Mouse (Mus musculus) heart, embryonic 14.5 days (tissue): ENCODE measurements around the gene Cdk5r2. TPM values are rescaled to one million over a fixed set of nuclear protein-coding genes. Genes with fewer than 3 reads are reported as not detected.

ENCODE experiments used
- ATAC-seq: fragments of 200-750 bp; cut with Nextera tagmentation; 2 replicates; pipeline ENCODE4 v1.8.0; 2017; ENCODE audit warnings: low read depth, moderate TSS enrichment; ENCODE audit not compliant: insufficient number of reproducible peaks, insufficient read depth, low FRiP score
- H3K27ac ChIP-seq, 2 experiments: fragments of 200-500 bp in 1 of 2; fragments of 300-500 bp in 1 of 2; sonication (generic) in 1 of 2; replicated peaks in 1 of 2; 2 replicates each; pipeline ENCODE4 v1.5.1; 2012 to 2014; ENCODE audit warnings: low read depth in 2 of 2, low read length in 2 of 2, control low read depth in 1 of 2, mild to moderate bottlenecking in 1 of 2, mixed read lengths in 1 of 2; ENCODE audit not compliant: control insufficient read depth in 1 of 2, insufficient read depth in 1 of 2
- H3K27me3 ChIP-seq: fragments of 300-500 bp; sonication (generic); 2 replicates; pipeline ENCODE4 v1.6.1; 2014; ENCODE audit warnings: mild to moderate bottlenecking, low read length, control low read depth; ENCODE audit not compliant: control insufficient read depth, insufficient read depth
- H3K36me3 ChIP-seq: fragments of 300-500 bp; sonication (generic); 2 replicates; pipeline ENCODE4 v1.6.1; 2014; ENCODE audit warnings: mild to moderate bottlenecking, control low read depth, low read length, mixed read lengths; ENCODE audit not compliant: control insufficient read depth, insufficient read depth
- H3K4me1 ChIP-seq, 2 experiments: fragments of 200-500 bp in 1 of 2; fragments of 300-500 bp in 1 of 2; sonication (generic) in 1 of 2; 2 replicates each; pipeline ENCODE4 v1.6.1; 2012 to 2014; ENCODE audit warnings: low read length in 2 of 2, control low read depth in 1 of 2, mixed read lengths in 1 of 2; ENCODE audit not compliant: control insufficient read depth in 2 of 2, insufficient read depth in 2 of 2
- H3K4me2 ChIP-seq: fragments of 300-500 bp; sonication (generic); 2 replicates; pipeline ENCODE4 v1.6.1; 2014; ENCODE audit warnings: mild to moderate bottlenecking, low read length
- H3K4me3 ChIP-seq, 2 experiments: fragments of 200-500 bp in 1 of 2; fragments of 300-500 bp in 1 of 2; sonication (generic) in 1 of 2; 2 replicates each; pipeline ENCODE4 v1.5.1; 2012 to 2014; ENCODE audit warnings: low read length in 2 of 2, mild to moderate bottlenecking in 2 of 2, control low read depth in 1 of 2, low read depth in 1 of 2, moderate library complexity in 1 of 2; ENCODE audit not compliant: control insufficient read depth in 1 of 2, insufficient read depth in 1 of 2
- H3K9ac ChIP-seq: fragments of 300-500 bp; sonication (generic); 2 replicates; pipeline ENCODE4 v1.6.1; 2014; ENCODE audit warnings: mild to moderate bottlenecking, low read length
- H3K9me3 ChIP-seq: fragments of 300-500 bp; sonication (generic); 2 replicates; pipeline ENCODE4 v1.6.1; 2016; ENCODE audit warnings: low read length, control low read depth; ENCODE audit not compliant: control insufficient read depth
- WGBS: fragments of 180-500 bp; shearing (Covaris S2); extraction: QIAGEN DNeasy Blood & Tissue Kit; methylation state at CpG from one replicate; pipeline ENCODE4 v1.1.7; 2014; 5-methylcytosine and 5-hydroxymethylcytosine counted together
- polyA plus RNA-seq: library from polyadenylated mRNA; unstranded; fragments of >200 nt; fragmentation: Nextera tagmentation; extraction: Ambion mirVana; gene quantifications from 2 replicates; pipeline ENCODE4 v1.2.1, GENCODE M21; 2014

The Cdk5r2 gene
- polyA plus RNA-seq, 1 experiment from 2014 or later, result 0.11 TPM

GRCm38 (mm10) chr1:74894966-74895365 is 40.2 kb downstream of the Cdk5r2 start:
- H3K4me1 ChIP-seq, result peaks cover 3 to 4% of the 10 kb centered on the region in 2 experiments; a peak in 2 of 4 replicates
- no peak overlapping the region for H3K9ac ChIP-seq
- ATAC-seq, result no peak
- peaks cover 99% of the 10 kb centered on the region for H3K27me3 ChIP-seq
- H3K27ac ChIP-seq, result no peak overlapping the region
- H3K9me3 ChIP-seq, result no peaks in the 10 kb centered on the region
- 14% methylated on average over 4 of the region's 4 CpGs for WGBS
- no peak overlapping the region for H3K4me3 ChIP-seq
- no peak overlapping the region for H3K4me2 ChIP-seq
- H3K36me3 ChIP-seq, result no peaks in the 10 kb centered on the region

- ATAC-seq, result no peak
- Histone ChIP-seq H3K4me2 (no peak overlapping the region), H3K4me1 (peaks cover 5 to 12% of the 10 kb centered on the region in 2 experiments; a peak in 2 of 4 replicates), H3K36me3 (no peaks in the 10 kb centered on the region), H3K27ac (no peak overlapping the region), H3K9ac (no peak overlapping the region), H3K9me3 (no peaks in the 10 kb centered on the region), H3K4me3 (no peak overlapping the region), H3K27me3 (peaks cover 99% of the 10 kb centered on the region)
- 2% methylated on average over 7 of the region's 7 CpGs for WGBS
Observed at GRCm38 (mm10) chr1:74897976-74898375, 43.2 kb downstream of the Cdk5r2 start.

GRCm38 (mm10) chr1:74898656-74899431 is 44.1 kb downstream of the Cdk5r2 start:
- Histone ChIP-seq H3K9ac (no peak overlapping the region), H3K4me2 (no peak overlapping the region), H3K27me3 (peaks cover 99% of the 10 kb centered on the region), H3K36me3 (no peaks in the 10 kb centered on the region), H3K9me3 (no peaks in the 10 kb centered on the region), H3K4me1 (peaks cover 2 to 12% of the 10 kb centered on the region in 2 experiments; a peak in 2 of 4 replicates), H3K4me3 (no peak overlapping the region), H3K27ac (no peak overlapping the region)
- WGBS, result 5% methylated on average over 7 of the region's 10 CpGs
- ATAC-seq, result no peak

GRCm38 (mm10) chr1:74900341-74901285 is 45.9 kb downstream of the Cdk5r2 start:
- H3K4me3 ChIP-seq, result peak overlapping the region; percentile 14 to 34
- peaks cover 98% of the 10 kb centered on the region for H3K27me3 ChIP-seq
- peak overlapping the region; percentile 63 for H3K4me2 ChIP-seq
- H3K36me3 ChIP-seq, result no peaks in the 10 kb centered on the region
- H3K9me3 ChIP-seq, result no peaks in the 10 kb centered on the region
- ATAC-seq, result no peak
- under 1% methylated on average over 55 of the region's 66 CpGs for WGBS
- no peak overlapping the region for H3K27ac ChIP-seq
- H3K4me1 ChIP-seq, result peaks cover 2 to 12% of the 10 kb centered on the region in 2 experiments; a peak in 2 of 4 replicates
- H3K9ac ChIP-seq, result no peak overlapping the region

GRCm38 (mm10) chr1:74901686-74902085 is 47.0 kb downstream of the Cdk5r2 start:
- Histone ChIP-seq H3K27ac (no peak overlapping the region), H3K9ac (no peak overlapping the region), H3K4me1 (peaks cover 2 to 12% of the 10 kb centered on the region in 2 experiments; a peak in 2 of 4 replicates), H3K27me3 (peaks cover 93% of the 10 kb centered on the region), H3K36me3 (no peaks in the 10 kb centered on the region), H3K9me3 (no peaks in the 10 kb centered on the region), H3K4me2 (no peak overlapping the region), H3K4me3 (no peak overlapping the region)
- 3% methylated on average over 3 of the region's 3 CpGs for WGBS
- ATAC-seq, result no peak

GRCm38 (mm10) chr1:74902191-74902590 is 47.5 kb downstream of the Cdk5r2 start:
- Histone ChIP-seq H3K9ac (no peak overlapping the region), H3K9me3 (no peaks in the 10 kb centered on the region), H3K4me1 (peaks cover 2 to 12% of the 10 kb centered on the region in 2 experiments; a peak in 2 of 4 replicates), H3K4me2 (no peak overlapping the region), H3K27me3 (peaks cover 91% of the 10 kb centered on the region), H3K36me3 (no peaks in the 10 kb centered on the region), H3K4me3 (no peak overlapping the region), H3K27ac (no peak overlapping the region)
- WGBS, result 22% methylated on average over 6 of the region's 6 CpGs
- ATAC-seq, result no peak
